Mouse (Mus musculus) C2C12 (cell line): Measurements from ENCODE around the gene Mlxip. TPM values are rescaled to one million over a fixed set of nuclear protein-coding genes. Genes with fewer than 3 reads are reported as not detected.

Source experiments
- H3K27me3 ChIP-seq: one replicate; pipeline ENCODE4 v1.6.1; 2011; ENCODE audit not compliant: control insufficient read depth, insufficient read depth, insufficient read length
- H3K36me3 ChIP-seq: one replicate; pipeline ENCODE4 v1.6.1; 2011; ENCODE audit not compliant: control insufficient read depth, insufficient read depth
- H3K4me3 ChIP-seq: one replicate; pipeline ENCODE4 v1.5.1; 2011; ENCODE audit warnings: mild to moderate bottlenecking, control low read depth; ENCODE audit not compliant: poor library complexity, insufficient read depth, severe bottlenecking
- H3K79me2 ChIP-seq: one replicate; pipeline ENCODE4 v1.6.1; 2011; ENCODE audit not compliant: control insufficient read depth, insufficient read depth
- H3K79me3 ChIP-seq: one replicate; pipeline ENCODE4 v1.6.1; 2011; ENCODE audit warnings: low read depth, control low read depth
- H3ac ChIP-seq: one replicate; pipeline ENCODE3; 2011; ENCODE audit warnings: low read depth; ENCODE audit not compliant: control insufficient read depth, insufficient read length
- CEBPB ChIP-seq: IDR thresholded peaks from one replicate; pipeline ENCODE4 v1.6.1; 2011; ENCODE audit warnings: low read depth, mild to moderate bottlenecking, control low read depth, moderate library complexity
- CTCF ChIP-seq: IDR thresholded peaks from one replicate; pipeline ENCODE4 v1.5.1; 2011; ENCODE audit not compliant: control insufficient read depth, insufficient read depth, insufficient read length
- FOSL1 ChIP-seq: IDR thresholded peaks from one replicate; pipeline ENCODE4 v1.8.0; 2011; ENCODE audit warnings: mild to moderate bottlenecking, low read length; ENCODE audit not compliant: poor library complexity, insufficient read depth, severe bottlenecking
- MAX ChIP-seq: IDR thresholded peaks from one replicate; pipeline ENCODE4 v1.6.1; 2011; ENCODE audit warnings: mild to moderate bottlenecking, control low read depth
- MYOD1 ChIP-seq: IDR thresholded peaks from one replicate; pipeline ENCODE4 v1.6.1; 2011; ENCODE audit warnings: low read depth; ENCODE audit not compliant: control insufficient read depth, insufficient read length
- MYOG ChIP-seq: IDR thresholded peaks from one replicate; pipeline ENCODE4 v1.6.1; 2011; ENCODE audit not compliant: control insufficient read depth, insufficient read length; ENCODE audit errors: extremely low read depth
- USF1 ChIP-seq: IDR thresholded peaks from one replicate; pipeline ENCODE4 v1.6.1; 2011; ENCODE audit warnings: low read depth, mild to moderate bottlenecking, control low read depth, moderate library complexity
- polyA plus RNA-seq: library from polyadenylated mRNA; unstranded; fragments of >200 nt; fragmentation: generic; extraction: Trizol; gene quantifications from one replicate; pipeline ENCODE4 v1.2.1, GENCODE M21; 2012; ENCODE audit warnings: missing spikeins

Gene Mlxip
- polyA plus RNA-seq, 1 experiment = 4.0 TPM

DNA sequence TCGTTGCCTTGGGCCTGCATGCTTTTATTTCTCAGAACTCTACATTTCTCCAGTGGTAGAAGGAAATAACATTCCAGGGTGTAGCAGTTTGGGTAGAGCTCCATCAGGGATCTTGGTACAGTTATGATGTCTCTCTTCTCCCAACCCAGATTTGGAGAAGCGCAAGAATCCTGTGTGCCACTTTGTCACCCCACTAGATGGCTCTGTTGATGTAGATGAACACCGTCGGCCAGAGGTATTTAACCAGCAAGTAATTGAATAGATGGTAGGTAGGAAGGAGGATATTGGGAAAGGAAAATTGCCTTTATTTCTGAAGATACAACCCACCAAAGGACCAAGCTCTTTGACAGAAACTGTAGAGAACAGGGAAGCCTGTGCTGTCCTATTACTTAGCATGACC, 46.1 kb downstream of the Mlxip start:
- Histone ChIP-seq H3ac (no peak overlapping the region), H3K79me3 (no peaks in the 10 kb centered on the region), H3K27me3 (no peaks in the 10 kb centered on the region), H3K79me2 (no peaks in the 10 kb centered on the region), H3K36me3 (peaks cover 6% of the 10 kb centered on the region), H3K4me3 (no peak overlapping the region)
- TF ChIP-seq USF1 = no peak
- no peak for TF ChIP-seq FOSL1
- TF ChIP-seq MYOD1 = no peak
- no peak for TF ChIP-seq CEBPB
- TF ChIP-seq CTCF = no peak
- TF ChIP-seq MYOG = no peak
- no peak for TF ChIP-seq MAX

- Histone ChIP-seq H3K27me3 (no peaks in the 10 kb centered on the region), H3K4me3 (no peak overlapping the region), H3K79me3 (no peaks in the 10 kb centered on the region), H3K36me3 (peaks cover 10% of the 10 kb centered on the region), H3ac (no peak overlapping the region), H3K79me2 (no peaks in the 10 kb centered on the region)
- no peak for TF ChIP-seq FOSL1
- peak; percentile 48 for TF ChIP-seq MYOD1
Measured at GRCm38 (mm10) chr5:123442283-123442682, 47.7 kb downstream of the Mlxip start.

- H3ac ChIP-seq = no peak overlapping the region
- no peak for TF ChIP-seq USF1
- TF ChIP-seq CEBPB = no peak
- no peak for TF ChIP-seq MYOG
- peak; percentile 43 for TF ChIP-seq CTCF
- H3K79me2 ChIP-seq = no peaks in the 10 kb centered on the region
- H3K36me3 ChIP-seq = peaks cover 10% of the 10 kb centered on the region
- no peaks in the 10 kb centered on the region for H3K79me3 ChIP-seq
- H3K27me3 ChIP-seq = no peaks in the 10 kb centered on the region
- no peak overlapping the region for H3K4me3 ChIP-seq
Measured at GRCm38 (mm10) chr5:123444069-123444468, 49.5 kb downstream of the Mlxip start.

GRCm38 (mm10) chr5:123444849-123445334, 50.3 kb downstream of the Mlxip start:
- Histone ChIP-seq H3K4me3 (no peak overlapping the region), H3K27me3 (no peaks in the 10 kb centered on the region), H3ac (no peak overlapping the region), H3K36me3 (peaks cover 10% of the 10 kb centered on the region), H3K79me3 (no peaks in the 10 kb centered on the region), H3K79me2 (no peaks in the 10 kb centered on the region)
- TF ChIP-seq MAX (no peak), CEBPB (no peak), MYOG (no peak), USF1 (no peak), FOSL1 (no peak), MYOD1 (no peak), CTCF (no peak)

DNA sequence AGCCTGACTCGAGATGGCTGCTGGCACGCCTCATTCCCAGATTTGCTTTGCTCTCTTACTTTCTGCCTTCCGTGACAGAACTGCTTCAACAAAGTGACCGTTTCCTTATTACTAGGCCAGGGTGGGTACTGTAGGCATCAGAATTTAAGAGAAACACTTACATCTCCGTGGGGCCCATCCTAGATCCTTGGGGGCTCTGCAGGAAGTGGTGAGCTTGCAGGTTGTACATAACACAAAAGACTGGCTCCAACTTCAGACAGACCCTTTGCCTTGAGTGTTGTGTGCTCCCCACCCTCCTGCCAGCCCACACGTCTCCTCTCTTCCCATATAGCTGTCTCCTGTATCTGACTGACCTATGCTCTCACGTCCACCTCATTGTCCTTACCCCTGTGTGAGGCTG, 57.3 kb downstream of the Mlxip start:
- Histone ChIP-seq H3ac (no peak overlapping the region), H3K79me3 (no peaks in the 10 kb centered on the region), H3K36me3 (peaks cover 1% of the 10 kb centered on the region), H3K4me3 (no peak overlapping the region), H3K79me2 (no peaks in the 10 kb centered on the region), H3K27me3 (no peaks in the 10 kb centered on the region)
- TF ChIP-seq MAX = no peak
- no peak for TF ChIP-seq CTCF
- no peak for TF ChIP-seq USF1
- no peak for TF ChIP-seq MYOD1
- TF ChIP-seq MYOG = no peak
- TF ChIP-seq FOSL1 = no peak
- TF ChIP-seq CEBPB = no peak

DNA sequence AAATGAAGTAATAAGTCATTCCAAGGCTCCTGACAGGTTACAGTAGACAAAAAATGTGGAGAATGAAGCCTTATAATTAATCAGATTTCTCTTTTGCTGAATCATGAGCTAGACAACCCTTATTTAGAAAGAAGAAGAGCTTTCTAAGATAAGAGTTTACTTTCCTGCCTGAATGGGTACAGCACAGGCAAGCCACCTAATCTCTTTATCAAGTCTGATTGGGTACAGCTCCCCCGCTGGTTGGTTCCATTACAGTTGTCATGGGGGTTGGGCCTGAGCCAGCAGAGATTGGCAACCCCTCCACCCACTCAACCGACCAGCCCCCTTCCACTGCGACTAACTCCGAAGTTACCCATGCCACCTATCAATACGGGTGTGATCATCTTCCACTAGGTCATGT, 66.8 kb downstream of the Mlxip start:
- no peak overlapping the region for H3ac ChIP-seq
- no peaks in the 10 kb centered on the region for H3K36me3 ChIP-seq
- H3K27me3 ChIP-seq = no peaks in the 10 kb centered on the region
- no peak overlapping the region for H3K4me3 ChIP-seq
- no peaks in the 10 kb centered on the region for H3K79me3 ChIP-seq
- no peaks in the 10 kb centered on the region for H3K79me2 ChIP-seq
- no peak for TF ChIP-seq USF1
